Mouse (Mus musculus): Measurements from ENCODE around the gene Parpbp.

- no peak for TF ChIP-seq CTCF (IDR thresholded peaks at IDR 0.05; ENCODE audit: extremely low read depth, insufficient read depth, insufficient read length, insufficient replicate concordance)
- TF ChIP-seq POLR2A (IDR thresholded peaks at IDR 0.05; ENCODE audit: low read depth, low read length), result no peak
Measured at GRCm38 (mm10) chr10:88166158-88166557, 19.4 kb upstream of the Parpbp start.

All from spleen, adult 2 months (tissue).